Mouse (Mus musculus) neural tube, embryonic 15.5 days (tissue): Measurements from ENCODE around the gene Daglb. TPM values are rescaled to one million over a fixed set of nuclear protein-coding genes. Genes with fewer than 3 reads are reported as not detected.
"Not testable (repeated sequence)": the region's sequence is repeated elsewhere in the genome, so short reads cannot be mapped to it uniquely, and the experiment has no call there.

ENCODE experiments used
- ATAC-seq: fragments of 200-750 bp; cut with Nextera tagmentation; 2 replicates; pipeline ENCODE4 v1.8.0; 2017; ENCODE audit warnings: mild to moderate bottlenecking, moderate TSS enrichment, moderate library complexity; ENCODE audit not compliant: low FRiP score
- H3K27ac ChIP-seq: fragments of 300-500 bp; sonication (generic); replicated peaks from 2 replicates; pipeline ENCODE4 v1.5.1; 2015; ENCODE audit warnings: mild to moderate bottlenecking, inconsistent platforms
- H3K27me3 ChIP-seq: fragments of 300-500 bp; sonication (generic); replicated peaks from 2 replicates; pipeline ENCODE4 v1.6.1; 2015; ENCODE audit warnings: inconsistent platforms
- H3K36me3 ChIP-seq: fragments of 300-500 bp; sonication (generic); 2 replicates; pipeline ENCODE4 v1.6.1; 2015; ENCODE audit warnings: inconsistent platforms
- H3K4me1 ChIP-seq: fragments of 300-500 bp; sonication (generic); 2 replicates; pipeline ENCODE4 v1.6.1; 2015; ENCODE audit warnings: inconsistent platforms
- H3K4me2 ChIP-seq: fragments of 300-500 bp; sonication (generic); 2 replicates; pipeline ENCODE4 v1.6.1; 2015; ENCODE audit warnings: inconsistent platforms, mild to moderate bottlenecking, moderate library complexity
- H3K4me3 ChIP-seq: fragments of 300-500 bp; sonication (generic); replicated peaks from 2 replicates; pipeline ENCODE4 v1.5.1; 2015; ENCODE audit warnings: mild to moderate bottlenecking, inconsistent platforms
- H3K9ac ChIP-seq: fragments of 300-500 bp; sonication (generic); replicated peaks from 2 replicates; pipeline ENCODE4 v1.6.1; 2015; ENCODE audit warnings: mild to moderate bottlenecking, inconsistent platforms
- H3K9me3 ChIP-seq: fragments of 300-500 bp; sonication (generic); replicated peaks from 2 replicates; pipeline ENCODE4 v1.6.1; 2016; ENCODE audit warnings: inconsistent platforms
- WGBS: fragments of 180-500 bp; shearing (Covaris S2); methylation state at CpG from one replicate; pipeline ENCODE4 v1.1.7; 2015; ENCODE audit warnings: mixed read lengths; 5-methylcytosine and 5-hydroxymethylcytosine counted together
- polyA plus RNA-seq: library from polyadenylated mRNA; unstranded; fragments of >200 nt; fragmentation: Nextera tagmentation; extraction: Ambion mirVana; gene quantifications from 2 replicates; pipeline ENCODE4 v1.2.1, GENCODE M21; 2015

Gene Daglb
- polyA plus RNA-seq, 1 experiment from 2014 or later: 21.9 TPM

- no peak for ATAC-seq
- no peak overlapping the region for H3K4me2 ChIP-seq
- H3K27ac ChIP-seq: no peak overlapping the region
- peaks cover 65% of the 10 kb centered on the region for H3K36me3 ChIP-seq
- H3K4me1 ChIP-seq: no peaks in the 10 kb centered on the region
- H3K9me3 ChIP-seq: no peaks in the 10 kb centered on the region
- no peaks in the 10 kb centered on the region for H3K27me3 ChIP-seq
- WGBS: 93% methylated on average over 14 of the region's 14 CpGs
- no peak overlapping the region for H3K9ac ChIP-seq
- no peak overlapping the region for H3K4me3 ChIP-seq
Measured at GRCm38 (mm10) chr5:143489749-143490342, 25.5 kb downstream of the Daglb start.

- ATAC-seq: no peak
- Histone ChIP-seq H3K4me2 (no peak overlapping the region), H3K9me3 (no peaks in the 10 kb centered on the region), H3K4me3 (no peak overlapping the region), H3K27ac (no peak overlapping the region), H3K36me3 (peaks cover 65% of the 10 kb centered on the region), H3K4me1 (no peaks in the 10 kb centered on the region), H3K27me3 (no peaks in the 10 kb centered on the region), H3K9ac (no peak overlapping the region)
- 94% methylated on average over 4 of the region's 4 CpGs for WGBS
Measured at GRCm38 (mm10) chr5:143491736-143492135, 27.4 kb downstream of the Daglb start.

GRCm38 (mm10) chr5:143493163-143493562, 28.8 kb downstream of the Daglb start:
- ATAC-seq: no peak
- no peak overlapping the region for H3K4me2 ChIP-seq
- no peak overlapping the region for H3K27ac ChIP-seq
- H3K4me3 ChIP-seq: no peak overlapping the region
- H3K9ac ChIP-seq: no peak overlapping the region
- H3K9me3 ChIP-seq: no peaks in the 10 kb centered on the region
- no peaks in the 10 kb centered on the region for H3K4me1 ChIP-seq
- WGBS: 94% methylated on average over 10 of the region's 10 CpGs
- no peaks in the 10 kb centered on the region for H3K27me3 ChIP-seq
- H3K36me3 ChIP-seq: peaks cover 55% of the 10 kb centered on the region

GRCm38 (mm10) chr5:143495708-143496107, 31.3 kb downstream of the Daglb start:
- H3K27me3 ChIP-seq: no peaks in the 10 kb centered on the region
- H3K9me3 ChIP-seq: no peaks in the 10 kb centered on the region
- H3K27ac ChIP-seq: no peak overlapping the region
- peaks cover 42% of the 10 kb centered on the region for H3K36me3 ChIP-seq
- 92% methylated on average over 6 of the region's 6 CpGs for WGBS
- H3K4me3 ChIP-seq: no peak overlapping the region
- no peak overlapping the region for H3K4me2 ChIP-seq
- no peak overlapping the region for H3K9ac ChIP-seq
- H3K4me1 ChIP-seq: no peaks in the 10 kb centered on the region
- ATAC-seq: no peak

- no peak overlapping the region for H3K4me2 ChIP-seq
- H3K27ac ChIP-seq: no peak overlapping the region
- H3K36me3 ChIP-seq: peaks cover 44% of the 10 kb centered on the region
- no peaks in the 10 kb centered on the region for H3K27me3 ChIP-seq
- no peaks in the 10 kb centered on the region for H3K9me3 ChIP-seq
- 84% methylated on average over 3 of the region's 3 CpGs for WGBS
- H3K9ac ChIP-seq: no peak overlapping the region
- H3K4me1 ChIP-seq: no peaks in the 10 kb centered on the region
- no peak for ATAC-seq
- H3K4me3 ChIP-seq: no peak overlapping the region
Measured at GRCm38 (mm10) chr5:143497451-143497850, 33.1 kb downstream of the Daglb start.

- Histone ChIP-seq H3K36me3 (peaks cover 47% of the 10 kb centered on the region), H3K27me3 (no peaks in the 10 kb centered on the region), H3K4me1 (no peaks in the 10 kb centered on the region), H3K9ac (no peak overlapping the region), H3K27ac (no peak overlapping the region), H3K4me2 (no peak overlapping the region), H3K4me3 (no peak overlapping the region), H3K9me3 (no peaks in the 10 kb centered on the region)
- no peak for ATAC-seq
- 95% methylated on average over 7 of the region's 7 CpGs for WGBS
Measured at GRCm38 (mm10) chr5:143499197-143499596, 34.8 kb downstream of the Daglb start.

GRCm38 (mm10) chr5:143499686-143500085, 35.3 kb downstream of the Daglb start:
- WGBS: 90% methylated on average over 4 of the region's 4 CpGs
- H3K36me3 ChIP-seq: peaks cover 47% of the 10 kb centered on the region

GRCm38 (mm10) chr5:143500711-143501110, 36.3 kb downstream of the Daglb start:
- not testable (repeated sequence) for H3K27ac ChIP-seq, H3K9ac ChIP-seq, H3K9me3 ChIP-seq, H3K4me3 ChIP-seq, H3K4me2 ChIP-seq, H3K4me1 ChIP-seq, ATAC-seq, H3K27me3 ChIP-seq
- H3K36me3 ChIP-seq: peaks cover 47% of the 10 kb centered on the region
- WGBS: 94% methylated on average over 13 of the region's 14 CpGs

More at GRCm38 (mm10) chr5:143499686-143500085, 35.3 kb downstream of the Daglb start:
- Histone ChIP-seq H3K27me3 (no peaks in the 10 kb centered on the region), H3K9me3 (no peaks in the 10 kb centered on the region), H3K9ac (no peak overlapping the region), H3K4me2 (no peak overlapping the region), H3K4me3 (no peak overlapping the region), H3K27ac (no peak overlapping the region), H3K4me1 (no peaks in the 10 kb centered on the region)
- no peak for ATAC-seq

- Histone ChIP-seq H3K27me3 (no peaks in the 10 kb centered on the region), H3K4me2 (no peak overlapping the region), H3K9ac (no peak overlapping the region), H3K27ac (0 out of 2 replicates have a peak overlapping the region, but pooled peaks have one; percentile 18), H3K36me3 (peaks cover 47% of the 10 kb centered on the region), H3K4me1 (no peaks in the 10 kb centered on the region), H3K4me3 (no peak overlapping the region), H3K9me3 (no peaks in the 10 kb centered on the region)
- ATAC-seq: peak; percentile 38; the same call in 1 of the 2 replicates
- WGBS: 89% methylated on average over 8 of the region's 8 CpGs
Measured at GRCm38 (mm10) chr5:143501140-143501539, 36.8 kb downstream of the Daglb start.

- Histone ChIP-seq H3K4me2 (no peak overlapping the region), H3K9me3 (no peaks in the 10 kb centered on the region), H3K27ac (no peak overlapping the region), H3K4me1 (no peaks in the 10 kb centered on the region), H3K36me3 (peaks cover 47% of the 10 kb centered on the region), H3K9ac (no peak overlapping the region), H3K4me3 (no peak overlapping the region), H3K27me3 (no peaks in the 10 kb centered on the region)
- 83% methylated on average over 2 of the region's 2 CpGs for WGBS
- peak; percentile 61; the same call in 1 of the 2 replicates for ATAC-seq
Measured at GRCm38 (mm10) chr5:143501649-143502048, 37.3 kb downstream of the Daglb start.

- WGBS: 93% methylated on average over 19 of the region's 19 CpGs
- Histone ChIP-seq H3K4me3 (no peak overlapping the region), H3K4me1 (peaks cover 5% of the 10 kb centered on the region), H3K27ac (no peak overlapping the region), H3K9ac (no peak overlapping the region), H3K9me3 (no peaks in the 10 kb centered on the region), H3K4me2 (no peak overlapping the region), H3K36me3 (peaks cover 49% of the 10 kb centered on the region), H3K27me3 (no peaks in the 10 kb centered on the region)
- no peak for ATAC-seq
Measured at GRCm38 (mm10) chr5:143502899-143503557, 38.6 kb downstream of the Daglb start.

- ATAC-seq: no peak
- Histone ChIP-seq H3K4me3 (no peak overlapping the region), H3K36me3 (peaks cover 49% of the 10 kb centered on the region), H3K4me1 (peaks cover 12% of the 10 kb centered on the region), H3K4me2 (no peak overlapping the region), H3K27ac (no peak overlapping the region), H3K27me3 (no peaks in the 10 kb centered on the region), H3K9me3 (no peaks in the 10 kb centered on the region), H3K9ac (no peak overlapping the region)
- 95% methylated on average over 6 of the region's 6 CpGs for WGBS
Measured at GRCm38 (mm10) chr5:143503740-143504139, 39.4 kb downstream of the Daglb start.
